Mouse (Mus musculus) lung, embryonic 14.5 days (tissue): ENCODE data around the gene Zdhhc7. TPM values are rescaled to one million over a fixed set of nuclear protein-coding genes. Genes with fewer than 3 reads are reported as not detected.

Source experiments
- ATAC-seq: fragments of 200-750 bp; cut with Nextera tagmentation; 2 replicates; pipeline ENCODE4 v1.8.0; 2017; ENCODE audit warnings: mild to moderate bottlenecking, moderate TSS enrichment, moderate library complexity; ENCODE audit not compliant: insufficient read depth
- DNase-seq: peaks from one replicate; pipeline ENCODE4 v3.0.0-alpha.2; 2015
- H3K27ac ChIP-seq: fragments of 300-500 bp; sonication (generic); 2 replicates; pipeline ENCODE4 v1.5.1; 2014; ENCODE audit warnings: low read depth, mild to moderate bottlenecking, moderate library complexity
- H3K27me3 ChIP-seq: fragments of 300-500 bp; sonication (generic); 2 replicates; pipeline ENCODE4 v1.6.1; 2014; ENCODE audit warnings: low read length, control low read depth; ENCODE audit not compliant: insufficient read depth
- H3K36me3 ChIP-seq: fragments of 300-500 bp; sonication (generic); 2 replicates; pipeline ENCODE4 v1.6.1; 2014; ENCODE audit warnings: control low read depth; ENCODE audit not compliant: insufficient read depth
- H3K4me1 ChIP-seq: fragments of 300-500 bp; sonication (generic); 2 replicates; pipeline ENCODE4 v1.6.1; 2014; ENCODE audit warnings: antibody characterized with exemption, control low read depth; ENCODE audit not compliant: insufficient read depth
- H3K4me2 ChIP-seq: fragments of 300-500 bp; sonication (generic); 2 replicates; pipeline ENCODE4 v1.6.1; 2014; ENCODE audit warnings: mild to moderate bottlenecking
- H3K4me3 ChIP-seq: fragments of 300-500 bp; sonication (generic); 2 replicates; pipeline ENCODE4 v1.5.1; 2014; ENCODE audit warnings: low read depth, low read length
- H3K9ac ChIP-seq: fragments of 300-500 bp; sonication (generic); 2 replicates; pipeline ENCODE4 v1.6.1; 2014
- H3K9me3 ChIP-seq: fragments of 300-500 bp; sonication (generic); 2 replicates; pipeline ENCODE4 v1.6.1; 2016; ENCODE audit warnings: low read depth, low read length, control low read depth
- CTCF ChIP-seq: IDR thresholded peaks from 2 replicates; pipeline ENCODE4 v1.5.1; 2016; ENCODE audit warnings: antibody characterized with exemption, low read depth
- WGBS: fragments of 180-500 bp; shearing (Covaris S2); extraction: QIAGEN DNeasy Blood & Tissue Kit; methylation state at CpG from one replicate; pipeline ENCODE4 v1.1.7; 2014; 5-methylcytosine and 5-hydroxymethylcytosine counted together
- polyA plus RNA-seq: library from polyadenylated mRNA; unstranded; fragments of >200 nt; fragmentation: Nextera tagmentation; extraction: Ambion mirVana; gene quantifications from 2 replicates; pipeline ENCODE4 v1.2.1, GENCODE M21; 2014

The Zdhhc7 gene
- polyA plus RNA-seq, 1 experiment from 2014 or later: 37.5 TPM

DNA sequence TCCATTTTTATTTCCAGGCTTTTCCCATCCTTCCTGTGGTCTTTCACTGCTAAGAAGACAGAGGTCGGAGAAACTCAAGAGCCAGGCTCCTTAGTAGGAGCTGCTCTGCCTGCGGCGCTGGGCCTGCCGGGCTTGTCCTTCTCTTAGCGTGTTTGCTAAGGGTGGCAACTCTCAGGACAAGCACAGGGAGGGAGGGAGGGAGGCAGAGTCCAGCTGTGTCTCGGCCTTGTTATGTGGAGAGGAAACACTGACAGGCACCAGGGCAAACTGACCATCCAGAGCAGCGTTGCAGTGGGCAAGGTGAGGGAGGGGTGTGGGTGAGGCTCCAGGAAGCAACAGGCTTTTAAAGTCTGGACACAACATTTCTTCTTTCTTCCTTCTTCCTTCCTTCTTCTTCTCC is 11.8 kb downstream of the Zdhhc7 start:
- H3K36me3 ChIP-seq: peaks cover 72% of the 10 kb centered on the region
- no peaks in the 10 kb centered on the region for H3K4me1 ChIP-seq
- no peak overlapping the region for H3K4me2 ChIP-seq
- TF ChIP-seq CTCF: no peak
- H3K9ac ChIP-seq: no peak overlapping the region
- H3K27me3 ChIP-seq: no peaks in the 10 kb centered on the region
- H3K4me3 ChIP-seq: no peak overlapping the region
- WGBS: 63% methylated on average over 7 of the region's 7 CpGs
- H3K27ac ChIP-seq: no peak overlapping the region
- no peaks in the 10 kb centered on the region for H3K9me3 ChIP-seq
- ATAC-seq (no peak), DNase-seq (no peak)

DNA sequence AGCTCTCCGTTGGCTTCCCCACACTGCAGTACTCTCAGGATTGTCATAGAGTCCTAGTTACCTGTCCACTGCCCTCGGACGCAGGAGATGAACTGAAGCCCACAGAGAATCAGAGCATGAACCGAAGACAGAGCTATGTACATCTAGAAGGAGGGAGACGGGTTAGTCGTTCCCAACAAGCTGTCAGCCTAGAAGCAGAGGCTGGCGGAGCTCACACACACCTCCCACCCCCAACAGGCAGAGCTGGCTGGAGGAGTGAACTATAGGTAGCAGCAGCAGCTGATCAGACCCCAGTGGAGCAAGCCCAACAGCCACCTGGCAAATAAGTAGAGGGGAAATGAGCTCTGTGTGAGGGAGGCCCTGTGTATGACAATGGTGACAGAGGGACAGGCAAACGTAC is 16.5 kb downstream of the Zdhhc7 start:
- ATAC-seq: no peak

DNA sequence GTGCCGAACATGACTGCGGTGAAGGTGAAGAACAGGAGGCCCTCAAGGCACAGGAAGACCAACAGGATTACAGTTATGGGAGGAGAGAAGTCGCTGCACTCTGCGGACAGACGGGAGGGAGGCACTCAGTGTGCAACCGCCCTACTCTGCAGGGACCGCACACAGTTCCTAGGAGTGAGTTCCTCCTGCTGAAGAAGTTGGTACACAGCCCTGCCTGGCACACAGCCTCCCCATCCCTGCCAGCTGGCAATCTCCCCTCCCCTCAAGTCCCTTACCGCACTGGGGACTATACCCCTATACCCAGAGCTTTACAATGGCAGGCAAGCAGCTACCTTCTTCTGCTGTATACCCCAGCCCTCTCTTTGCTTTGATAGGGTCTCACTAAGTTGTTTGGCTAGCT is 18.0 kb downstream of the Zdhhc7 start:
- H3K9ac ChIP-seq: no peak overlapping the region
- no peak for DNase-seq
- WGBS: 93% methylated on average over 8 of the region's 8 CpGs
- no peaks in the 10 kb centered on the region for H3K27me3 ChIP-seq
- no peak for ATAC-seq
- no peak for TF ChIP-seq CTCF
- no peak overlapping the region for H3K4me3 ChIP-seq
- no peak overlapping the region for H3K27ac ChIP-seq
- H3K4me2 ChIP-seq: no peak overlapping the region
- peaks cover 71% of the 10 kb centered on the region for H3K36me3 ChIP-seq
- no peaks in the 10 kb centered on the region for H3K4me1 ChIP-seq
- H3K9me3 ChIP-seq: no peaks in the 10 kb centered on the region

More for the DNA sequence above, 16.5 kb downstream of the Zdhhc7 start:
- no peak overlapping the region for H3K4me3 ChIP-seq
- DNase-seq: no peak
- TF ChIP-seq CTCF: no peak
- no peaks in the 10 kb centered on the region for H3K27me3 ChIP-seq
- H3K4me1 ChIP-seq: no peaks in the 10 kb centered on the region
- H3K4me2 ChIP-seq: no peak overlapping the region
- H3K36me3 ChIP-seq: peaks cover 77% of the 10 kb centered on the region
- H3K9me3 ChIP-seq: no peaks in the 10 kb centered on the region
- WGBS: 77% methylated on average over 8 of the region's 8 CpGs
- no peak overlapping the region for H3K27ac ChIP-seq
- no peak overlapping the region for H3K9ac ChIP-seq

DNA sequence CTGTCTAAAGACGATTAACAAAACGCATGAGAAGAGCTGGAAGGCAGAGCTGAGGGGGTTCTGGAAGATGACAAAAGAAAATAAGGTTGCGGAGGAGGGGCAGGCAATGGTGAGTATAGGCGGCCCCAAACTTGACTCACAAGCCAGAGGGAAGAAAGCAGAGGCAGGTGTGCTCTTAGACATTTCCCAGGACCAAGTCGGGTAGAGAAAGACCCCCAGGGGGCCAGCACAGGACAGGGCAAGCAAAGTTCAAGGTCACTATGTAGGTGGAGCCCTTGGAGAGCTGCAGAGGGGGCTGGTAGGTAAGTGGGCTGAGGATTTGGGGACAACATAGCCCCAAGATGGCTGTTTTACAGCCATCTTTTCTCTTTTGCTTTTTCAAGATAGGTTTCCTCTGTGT is 21.9 kb downstream of the Zdhhc7 start:
- Histone ChIP-seq H3K4me3 (no peak overlapping the region), H3K9ac (no peak overlapping the region), H3K36me3 (peaks cover 34% of the 10 kb centered on the region), H3K9me3 (no peaks in the 10 kb centered on the region), H3K4me2 (no peak overlapping the region), H3K4me1 (no peaks in the 10 kb centered on the region), H3K27me3 (no peaks in the 10 kb centered on the region), H3K27ac (no peak overlapping the region)
- ATAC-seq: no peak
- no peak for TF ChIP-seq CTCF
- 64% methylated on average over 5 of the region's 5 CpGs for WGBS
- no peak for DNase-seq

DNA sequence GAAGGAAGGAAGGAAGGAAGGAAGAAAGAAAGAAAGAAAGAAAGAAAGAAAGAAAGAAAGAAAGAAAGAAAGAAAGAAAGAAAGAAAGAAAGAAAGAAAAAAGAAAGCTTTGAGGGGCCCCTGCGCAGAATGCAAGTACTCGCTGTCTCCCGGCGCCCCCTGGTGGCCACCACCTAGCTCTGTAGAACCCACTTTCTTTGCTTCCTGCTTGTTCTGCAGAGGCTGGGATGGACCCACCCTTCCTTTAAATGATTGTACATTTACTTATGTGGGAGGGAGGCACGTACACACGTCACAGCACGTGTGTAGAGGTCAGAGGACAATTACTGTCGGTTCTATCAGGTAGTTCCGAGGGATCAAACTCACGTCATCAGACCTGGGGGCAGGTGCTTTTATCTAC is 23.2 kb downstream of the Zdhhc7 start:
- Histone ChIP-seq H3K4me2 (no peak overlapping the region), H3K27me3 (no peaks in the 10 kb centered on the region), H3K36me3 (peaks cover 25% of the 10 kb centered on the region), H3K9me3 (no peaks in the 10 kb centered on the region), H3K4me1 (no peaks in the 10 kb centered on the region), H3K9ac (no peak overlapping the region), H3K27ac (no peak overlapping the region), H3K4me3 (no peak overlapping the region)
- 0 out of 2 replicates have a peak, but pooled peaks have one; percentile 35 for ATAC-seq
- 12% methylated on average over 10 of the region's 10 CpGs for WGBS
- TF ChIP-seq CTCF: peak; percentile 84
- peak; percentile 92 for DNase-seq

DNA sequence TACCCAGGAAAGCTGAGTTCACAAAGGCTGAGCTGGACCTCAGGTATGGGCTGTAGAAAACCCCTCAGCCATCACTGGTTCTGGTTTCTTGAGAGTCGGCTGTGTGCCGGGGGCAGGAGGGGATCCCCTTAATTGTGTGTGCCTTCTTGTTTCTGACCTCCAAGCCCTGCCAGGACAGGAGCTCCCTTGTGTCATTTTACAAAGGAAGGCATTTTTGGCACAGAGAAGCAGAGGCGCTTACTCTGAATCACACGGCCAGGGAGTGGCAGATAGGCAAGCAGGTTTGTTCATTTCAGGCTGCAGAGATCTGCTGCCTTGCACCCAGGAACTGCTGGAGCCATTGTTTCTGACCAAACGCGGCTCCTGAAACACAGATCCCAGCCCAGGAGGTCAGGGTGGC is 25.9 kb downstream of the Zdhhc7 start:
- Histone ChIP-seq H3K27me3 (no peaks in the 10 kb centered on the region), H3K9ac (no peak overlapping the region), H3K9me3 (no peaks in the 10 kb centered on the region), H3K4me3 (no peak overlapping the region), H3K27ac (no peak overlapping the region), H3K36me3 (no peaks in the 10 kb centered on the region), H3K4me1 (no peaks in the 10 kb centered on the region), H3K4me2 (no peak overlapping the region)
- WGBS: 58% methylated on average over 6 of the region's 6 CpGs
- ATAC-seq (no peak), DNase-seq (no peak)
- no peak for TF ChIP-seq CTCF

DNA sequence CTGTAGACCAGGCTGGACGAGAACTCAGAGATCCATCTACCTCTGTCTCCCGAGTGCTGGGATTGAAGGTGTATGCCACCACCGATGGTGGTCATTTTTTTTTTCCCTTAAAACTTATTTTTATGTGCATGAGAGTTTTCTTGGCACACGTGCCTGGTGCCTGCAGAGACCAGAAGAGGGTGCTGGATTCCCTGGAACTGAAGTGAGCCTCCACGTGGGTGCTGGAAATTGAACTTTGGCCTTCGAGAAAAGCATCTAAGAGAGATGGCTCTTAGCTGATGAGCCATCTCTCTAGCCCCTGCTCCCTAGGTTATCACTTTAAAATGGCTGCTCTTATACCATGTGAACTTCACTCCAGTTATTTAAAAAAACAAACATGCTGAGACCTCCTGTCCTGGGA is 26.8 kb downstream of the Zdhhc7 start:
- ATAC-seq: no peak
- H3K27me3 ChIP-seq: no peaks in the 10 kb centered on the region
- no peak overlapping the region for H3K27ac ChIP-seq
- H3K4me1 ChIP-seq: no peaks in the 10 kb centered on the region
- DNase-seq: no peak
- no peak overlapping the region for H3K9ac ChIP-seq
- no peak overlapping the region for H3K4me3 ChIP-seq
- H3K36me3 ChIP-seq: no peaks in the 10 kb centered on the region
- 58% methylated on average over 6 of the region's 6 CpGs for WGBS
- no peaks in the 10 kb centered on the region for H3K9me3 ChIP-seq
- no peak for TF ChIP-seq CTCF
- no peak overlapping the region for H3K4me2 ChIP-seq

DNA sequence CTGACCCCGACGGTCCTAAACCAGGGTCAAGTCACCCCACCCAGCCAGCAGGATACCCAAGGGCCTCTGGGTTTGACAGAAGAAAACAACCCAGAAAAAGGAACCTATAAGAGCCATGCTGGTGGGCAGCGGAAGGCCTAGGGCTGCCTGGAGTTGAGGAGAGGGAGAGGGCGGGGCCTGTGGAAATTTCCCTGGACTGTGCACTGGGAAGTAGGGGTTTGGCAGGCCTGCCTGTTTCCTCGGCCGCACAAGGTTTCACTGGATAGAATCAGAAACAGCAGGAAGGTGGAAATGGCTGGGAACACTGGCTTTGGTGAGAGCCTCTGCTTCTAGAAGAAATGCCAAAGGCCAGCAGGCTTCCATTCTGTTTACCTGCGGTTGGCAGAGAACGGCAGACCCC is 28.5 kb downstream of the Zdhhc7 start:
- Histone ChIP-seq H3K9me3 (no peaks in the 10 kb centered on the region), H3K27ac (no peak overlapping the region), H3K4me1 (peaks cover 5% of the 10 kb centered on the region; the same call in 1 of the 2 replicates), H3K36me3 (no peaks in the 10 kb centered on the region), H3K9ac (no peak overlapping the region), H3K27me3 (no peaks in the 10 kb centered on the region), H3K4me2 (no peak overlapping the region), H3K4me3 (no peak overlapping the region)
- ATAC-seq (no peak), DNase-seq (no peak)
- 77% methylated on average over 8 of the region's 8 CpGs for WGBS
- no peak for TF ChIP-seq CTCF
